Mouse (Mus musculus) sigmoid colon, adult 10 weeks (tissue): ENCODE measurements around the gene Abcf2. TPM values are rescaled to one million over a fixed set of nuclear protein-coding genes. Genes with fewer than 3 reads are reported as not detected.

Experiments
- polyA plus RNA-seq: library from polyadenylated mRNA; stranded (reverse); fragments of 350-450 nt; fragmentation: Illumina TruSeq; extraction: RNeasy Lipid Tissue Mini Kit (QIAGEN cat#74804); gene quantifications from one replicate; pipeline ENCODE4 v1.2.3, GENCODE M21; 2014; ENCODE audit warnings: low read depth, low replicate concordance

The Abcf2 gene
- polyA plus RNA-seq = 6.9 TPM

DNA sequence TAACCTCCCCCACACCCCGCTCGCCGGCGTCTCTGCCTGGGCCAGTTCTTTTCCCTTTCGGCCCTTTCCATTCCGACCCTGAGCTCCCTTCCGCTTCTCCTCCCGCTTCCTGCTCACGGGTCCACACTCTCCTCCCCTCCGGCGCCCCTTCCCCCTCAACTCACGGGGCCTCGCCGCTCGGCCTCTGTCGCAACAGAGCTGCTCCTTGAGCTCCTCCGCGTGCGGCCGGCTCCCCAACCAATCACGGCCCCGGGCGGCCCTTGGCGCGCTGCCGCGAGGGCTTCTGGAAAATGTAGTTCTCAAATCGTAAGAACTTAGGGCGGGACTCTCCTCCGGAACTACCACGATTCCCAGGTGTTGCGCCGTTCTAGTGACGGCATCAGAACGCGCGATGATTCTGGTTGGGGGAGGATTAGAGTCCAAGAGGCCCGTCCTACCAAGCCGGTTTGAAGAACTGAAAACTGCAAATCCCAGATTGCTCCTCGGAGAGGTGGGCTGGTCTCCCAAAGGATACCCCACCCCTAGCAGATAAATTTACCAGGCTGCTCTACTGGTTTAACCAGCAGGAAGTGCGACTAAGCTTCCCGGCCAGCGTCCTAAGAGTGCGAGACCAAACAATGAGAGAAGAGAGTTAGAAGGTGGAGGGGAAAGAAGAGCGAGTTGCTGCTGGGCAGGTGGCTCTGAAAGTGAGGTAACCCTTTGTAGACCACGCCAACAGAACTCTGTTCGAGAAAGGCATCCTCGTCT is at the start of gene Abcf2:
Abcf2 (minus strand) TSS at position 285 of the 747 bp plus-strand sequence.

DNA sequence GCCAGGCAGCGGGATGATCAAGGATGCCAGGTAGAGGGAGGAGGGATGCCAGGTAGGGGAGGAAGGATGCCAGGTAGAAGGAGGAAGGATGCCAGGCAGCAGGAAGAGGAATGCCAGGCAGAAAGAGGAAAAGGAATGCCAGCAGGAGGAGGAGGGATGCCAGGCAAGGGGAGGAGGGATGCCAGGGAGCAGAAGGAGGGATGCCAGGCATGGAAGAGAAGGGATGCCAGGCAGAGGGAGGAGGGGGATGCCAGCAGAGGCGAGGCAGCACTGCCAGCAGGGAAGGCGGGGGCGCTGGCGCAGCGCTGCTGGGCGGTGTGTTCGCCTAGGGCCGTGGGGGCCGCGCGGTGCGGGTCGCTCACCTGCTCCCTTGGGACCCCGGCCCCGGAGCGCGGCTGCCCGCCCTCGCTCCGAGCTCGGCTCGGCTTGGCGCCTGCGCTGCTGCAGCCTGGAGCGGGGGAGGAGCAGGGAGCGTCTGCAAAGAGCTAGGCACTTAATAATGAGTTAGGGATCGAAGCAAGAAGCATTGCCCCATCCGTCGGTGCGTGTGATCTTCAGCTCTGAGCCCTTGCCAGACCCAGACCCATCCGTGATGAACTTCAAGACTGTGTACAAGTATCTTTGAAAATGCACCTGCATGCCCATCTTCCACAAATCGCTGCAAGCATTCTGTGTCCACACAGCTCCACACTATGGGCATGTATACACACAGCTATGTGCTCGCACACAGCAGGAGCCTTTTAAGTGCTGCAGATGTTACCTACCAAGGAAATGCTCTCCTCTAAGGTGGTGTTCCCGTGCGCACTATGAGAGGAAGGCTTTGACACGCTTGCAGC is 46.9 kb upstream of the Abcf2 start, which contains the start of gene Smarcd3:
Smarcd3 (minus strand) TSS at position 426 of the 836 bp plus-strand sequence.

DNA sequence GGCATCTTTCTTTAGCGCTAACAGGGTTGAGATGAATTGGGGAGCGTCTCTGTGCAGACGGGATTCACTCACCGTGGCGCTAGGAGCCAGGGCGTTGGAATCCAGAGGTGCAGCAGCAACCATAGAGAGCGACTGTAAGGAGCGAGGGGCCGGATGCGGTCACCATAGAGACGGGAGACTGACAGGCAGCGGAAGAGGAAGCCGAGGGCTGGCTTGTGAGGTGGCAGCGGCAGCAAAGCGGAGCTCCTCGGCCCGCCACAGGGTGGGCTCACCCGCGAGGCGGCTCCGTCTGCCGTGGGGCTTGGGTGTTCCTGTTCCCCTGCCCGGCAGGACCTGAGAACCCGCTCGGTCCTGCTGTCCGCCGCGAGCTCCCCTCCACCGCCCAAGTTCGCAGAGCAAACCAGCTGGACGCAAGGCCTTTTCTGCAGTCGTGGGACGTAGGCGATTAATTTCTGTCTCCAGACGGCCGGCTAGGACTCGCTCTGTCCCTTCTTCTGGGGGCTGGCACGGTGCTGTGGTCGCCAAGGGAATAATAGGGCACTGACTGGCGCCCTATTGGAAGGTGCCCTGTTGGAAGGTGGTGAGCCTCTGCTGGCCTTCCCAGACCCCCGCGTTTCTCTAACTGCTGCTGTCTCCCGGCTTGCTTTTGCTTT is 9.4 kb upstream of the Abcf2 start, which contains the start of gene Chpf2:
Chpf2 (plus strand) TSS at position 195 of the 653 bp plus-strand sequence.

DNA sequence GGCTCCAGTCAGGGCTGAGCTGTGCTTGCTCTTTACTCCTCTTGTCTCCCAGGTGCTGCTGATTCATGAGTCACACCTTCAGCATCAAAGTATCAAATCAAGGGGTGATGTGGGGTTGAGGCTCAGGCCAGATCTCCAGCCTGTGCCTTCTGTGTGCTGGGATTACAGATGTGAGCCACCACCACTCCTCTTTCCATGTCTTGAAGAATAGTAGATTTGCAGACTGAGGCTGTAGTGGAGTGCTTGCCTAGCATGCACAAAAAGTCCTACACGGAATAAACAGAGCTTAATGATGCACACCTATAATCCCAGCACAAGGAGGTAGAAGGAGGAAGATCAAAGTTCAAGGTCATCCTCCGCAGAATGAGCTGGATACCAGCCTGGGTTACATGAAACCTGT is 20.6 kb downstream of the Abcf2 start, which contains the start of gene 4931409K22Rik:
4931409K22Rik (minus strand) TSS at position 101 of the 400 bp plus-strand sequence.

DNA sequence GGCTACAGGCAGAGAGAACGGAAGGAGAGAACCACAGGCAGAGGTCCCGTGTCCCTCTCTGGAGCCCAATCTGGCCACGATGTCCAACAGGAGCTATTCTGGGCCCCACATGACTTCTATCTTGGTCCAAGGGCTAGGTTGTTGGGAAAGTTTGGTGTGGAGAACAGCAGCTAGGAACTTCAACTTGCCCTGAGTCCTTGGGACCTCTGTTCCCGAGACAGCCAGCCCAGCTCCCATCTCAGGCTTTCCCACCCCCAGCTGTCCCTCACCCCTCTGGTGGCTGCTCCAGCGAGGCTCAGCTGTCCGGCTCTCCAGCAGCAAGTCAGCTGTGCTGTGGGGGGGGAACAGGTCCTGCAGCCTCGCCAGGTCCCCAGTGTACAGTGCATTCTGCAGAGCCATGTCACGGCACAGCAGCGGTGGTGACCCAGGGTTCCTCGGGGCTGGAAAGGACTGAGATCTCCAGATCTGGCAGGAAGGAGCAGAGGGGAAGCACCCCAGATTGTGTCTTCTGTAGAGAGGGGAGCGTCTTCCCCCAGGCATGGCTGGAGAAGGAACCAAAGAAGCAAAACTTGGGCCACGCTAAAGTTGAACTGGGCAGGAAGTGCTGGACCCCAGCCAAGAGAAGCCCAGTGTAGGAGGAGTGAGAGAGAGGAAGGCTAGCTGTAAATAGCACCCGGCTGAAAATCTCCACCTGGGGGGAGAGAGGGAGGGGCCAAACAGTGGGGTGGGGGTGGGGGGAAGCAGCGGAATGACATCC is 36.7 kb downstream of the Abcf2 start, which contains the start of gene Asb10:
Asb10 (minus strand) TSS at position 592 of the 757 bp plus-strand sequence.

DNA sequence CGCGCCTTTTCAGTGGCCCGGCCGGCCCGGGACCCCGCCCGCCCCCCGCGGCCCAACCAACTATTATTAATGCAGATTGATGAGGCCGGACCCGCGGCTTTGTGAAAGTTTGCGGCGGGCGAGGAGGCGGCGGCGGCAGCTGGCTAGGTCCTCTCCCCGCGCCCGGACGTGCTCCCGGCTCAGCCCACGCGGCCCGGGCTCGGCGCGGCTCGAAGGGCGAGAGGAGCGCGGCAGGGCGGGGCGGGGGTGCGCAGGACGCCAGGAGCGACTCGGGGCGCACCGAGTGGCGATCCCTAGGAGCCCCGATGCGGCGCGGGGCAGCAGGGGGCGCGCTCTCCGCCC is 50.4 kb downstream of the Abcf2 start, which contains the start of gene Gbx1:
Gbx1 (minus strand) TSS at position 314 of the 342 bp plus-strand sequence.

Other genes with a start within 250 kb of the Abcf2 start
- gene Kcnh2, start 225.9 kb downstream of the Abcf2 start, polyA plus RNA-seq = 0.47 TPM
- gene Nos3, start 212.7 kb downstream of the Abcf2 start, polyA plus RNA-seq = not detected
- gene Atg9b, start 185.3 kb downstream of the Abcf2 start, polyA plus RNA-seq = not detected
- gene Abcb8, start 183.8 kb downstream of the Abcf2 start, polyA plus RNA-seq = 4.7 TPM
- not detected for gene Asic3, start 164.1 kb downstream of the Abcf2 start, polyA plus RNA-seq
- gene Cdk5, start 153.9 kb downstream of the Abcf2 start, polyA plus RNA-seq = 18.5 TPM
- 32.6 TPM for gene Slc4a2, start 153.6 kb downstream of the Abcf2 start, polyA plus RNA-seq
- gene Fastk, start 132.2 kb downstream of the Abcf2 start, polyA plus RNA-seq = 6.5 TPM
- 1.5 TPM for gene Tmub1, start 129.6 kb downstream of the Abcf2 start, polyA plus RNA-seq
- 1.6 TPM for gene Agap3, start 125.3 kb downstream of the Abcf2 start, polyA plus RNA-seq
- not detected for gene Gbx1, start 50.3 kb downstream of the Abcf2 start, polyA plus RNA-seq
- gene Asb10, start 36.5 kb downstream of the Abcf2 start, polyA plus RNA-seq = not detected
- not detected for gene 4931409K22Rik, start 20.7 kb downstream of the Abcf2 start, polyA plus RNA-seq
- gene Chpf2, start 9.3 kb upstream of the Abcf2 start, polyA plus RNA-seq = 0.79 TPM
- 1.2 TPM for gene Smarcd3, start 46.9 kb upstream of the Abcf2 start, polyA plus RNA-seq
- 39.2 TPM for gene Nub1, start 108.1 kb upstream of the Abcf2 start, polyA plus RNA-seq
- not detected for gene Wdr86, start 153.3 kb upstream of the Abcf2 start, polyA plus RNA-seq
- not detected for gene Crygn, start 180.5 kb upstream of the Abcf2 start, polyA plus RNA-seq